Mouse (Mus musculus) right cerebral cortex, postnatal 36 days (tissue): ENCODE measurements around the gene Mindy4.
A peak's percentile ranks its signal among the peaks of the same experiment; 100 is the strongest.

Experiments
- DNase-seq, 2 experiments: peaks; one replicate each; pipeline ENCODE4 v3.0.0; 2022; ENCODE audit warnings: low spot score in 2 of 2, mixed read lengths in 1 of 2

The Mindy4 gene

GRCm38 (mm10) chr6:55310179-55310578, 107.0 kb downstream of the Mindy4 start:
- no peak for DNase-seq

- DNase-seq = no peak
Measured at GRCm38 (mm10) chr6:55311962-55312361, 108.8 kb downstream of the Mindy4 start.

DNA sequence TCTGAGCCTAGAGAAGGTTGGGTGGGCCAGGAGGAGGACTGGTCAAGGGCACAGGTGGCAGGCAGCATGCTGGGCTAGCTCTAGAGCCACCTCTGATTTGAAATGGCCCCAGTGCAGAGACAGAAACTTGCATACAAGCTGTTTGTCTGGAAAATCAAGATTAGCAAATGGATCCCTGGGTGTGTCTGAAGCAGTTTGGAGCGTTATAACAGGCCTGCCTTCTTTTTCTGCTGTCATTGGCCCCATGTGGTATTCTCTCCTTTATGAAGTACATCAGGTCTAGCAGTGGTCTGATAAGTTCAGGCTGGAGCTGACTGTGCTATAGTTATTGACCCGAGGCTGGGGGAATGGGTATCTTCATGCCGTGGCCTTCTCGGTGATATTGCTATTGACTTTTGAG, 110.7 kb downstream of the Mindy4 start:
- no peak for DNase-seq

DNA sequence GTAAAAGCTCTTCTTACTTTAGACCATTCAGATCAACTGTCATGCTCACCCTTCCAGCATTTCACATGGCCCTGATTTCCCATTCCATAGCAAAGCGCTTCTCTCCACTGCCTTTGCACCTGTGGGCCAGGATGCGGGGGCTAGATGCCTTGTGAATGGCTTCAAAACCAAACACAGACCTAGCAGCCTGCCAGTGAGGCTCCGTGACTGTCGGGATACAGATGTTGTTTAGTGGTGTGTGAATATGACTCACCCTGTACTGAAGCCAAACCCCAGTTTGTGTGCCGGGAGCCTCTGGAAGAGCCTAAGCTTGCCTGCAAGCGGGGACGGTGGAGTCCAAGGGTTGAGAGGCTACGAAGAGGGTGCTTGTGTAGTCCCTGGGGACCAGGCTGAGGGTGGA, 111.4 kb downstream of the Mindy4 start:
- DNase-seq = peak; percentile 48 to 63

DNA sequence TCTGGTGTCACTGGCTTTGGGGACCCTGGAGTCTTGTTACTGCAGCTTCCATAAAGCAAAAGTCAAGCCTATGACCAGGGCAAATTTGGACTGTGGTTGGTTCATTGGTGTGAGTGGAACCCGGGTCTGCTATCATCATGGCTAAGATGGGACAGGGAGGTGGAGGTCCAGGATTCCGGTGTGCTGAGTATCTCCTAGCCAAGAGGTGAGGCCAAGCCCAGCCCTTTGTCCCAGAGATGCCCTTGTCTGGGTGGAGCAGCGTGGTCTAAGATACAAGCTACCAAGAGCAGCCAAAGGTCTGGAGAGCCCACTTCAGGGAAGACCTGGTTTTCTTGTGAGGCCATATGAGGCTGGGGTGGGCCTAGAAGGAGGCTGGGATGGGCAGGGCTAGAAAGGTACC, 115.4 kb downstream of the Mindy4 start:
- DNase-seq = no peak

DNA sequence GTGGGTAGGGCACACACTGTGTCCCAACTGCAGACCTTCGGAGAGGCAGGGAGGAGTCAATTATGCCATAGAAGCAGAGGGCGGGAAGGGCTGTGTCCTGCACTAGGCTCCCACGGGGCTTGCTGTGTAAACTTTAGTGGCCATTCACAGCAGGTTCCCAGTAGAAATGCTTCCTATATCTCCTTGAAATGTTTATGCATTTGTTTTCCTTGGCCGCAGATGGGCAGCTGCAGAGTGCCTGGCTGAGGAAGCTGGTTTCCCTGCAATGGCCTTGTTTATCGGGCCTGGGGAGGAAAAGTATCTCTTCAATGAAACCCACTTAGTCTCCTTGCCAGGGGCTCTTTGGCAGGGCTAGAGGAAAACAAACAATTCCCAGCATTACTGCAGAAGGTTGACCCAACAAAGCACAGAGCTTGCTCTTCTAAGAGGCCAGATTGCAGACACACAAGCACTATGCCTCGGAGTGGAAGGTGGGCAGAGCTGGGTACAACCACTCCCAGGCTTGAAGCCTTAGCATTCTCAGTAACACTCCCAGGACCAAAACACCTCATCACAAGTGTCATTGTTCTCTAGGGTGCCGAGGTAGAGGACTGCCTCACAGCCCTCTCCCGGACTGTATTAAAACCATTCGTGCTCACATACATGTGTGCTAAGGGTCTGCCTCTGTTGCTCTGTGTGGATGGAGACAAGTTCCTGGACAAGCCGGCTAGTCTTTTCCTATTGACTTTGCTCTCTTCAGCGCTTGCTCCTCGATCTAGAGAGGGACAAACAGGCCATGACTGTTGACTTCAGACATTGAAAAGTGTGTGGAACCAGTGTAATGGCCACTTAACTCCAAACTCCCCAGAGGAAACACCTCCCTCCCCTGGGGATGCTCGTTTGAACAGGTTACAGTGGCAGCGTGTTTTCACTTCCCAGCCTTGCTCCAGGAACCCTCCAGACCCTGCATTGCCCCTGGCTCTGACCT, 116.7 kb downstream of the Mindy4 start:
- DNase-seq = no peak

- no peak for DNase-seq
Measured at GRCm38 (mm10) chr6:55320894-55321293, 117.7 kb downstream of the Mindy4 start.

GRCm38 (mm10) chr6:55321518-55321917, 118.3 kb downstream of the Mindy4 start:
- DNase-seq = no peak

GRCm38 (mm10) chr6:55322980-55323379, 119.8 kb downstream of the Mindy4 start:
- DNase-seq = no peak

GRCm38 (mm10) chr6:55323908-55324634, 120.9 kb downstream of the Mindy4 start:
- DNase-seq = no peak

DNA sequence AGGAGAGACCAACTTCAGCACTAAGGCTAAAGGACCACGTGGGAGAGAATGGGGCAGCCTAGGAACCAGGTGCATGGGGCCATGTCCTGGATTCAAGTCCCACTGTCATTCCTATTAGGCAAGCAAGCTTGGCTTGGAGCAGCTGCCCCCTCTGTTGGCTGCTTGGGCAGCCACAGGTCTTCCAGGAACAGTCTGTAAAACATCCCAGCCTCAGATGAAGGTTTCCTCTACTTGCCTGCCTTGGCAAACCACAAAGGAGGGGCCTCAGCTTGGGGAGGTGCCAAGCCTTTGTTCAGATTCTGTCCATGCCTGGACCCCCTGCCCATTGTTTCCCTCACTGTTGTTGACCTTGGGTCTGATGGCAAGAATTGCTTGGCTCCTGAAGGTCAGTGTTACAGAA, 121.6 kb downstream of the Mindy4 start:
- no peak for DNase-seq

DNA sequence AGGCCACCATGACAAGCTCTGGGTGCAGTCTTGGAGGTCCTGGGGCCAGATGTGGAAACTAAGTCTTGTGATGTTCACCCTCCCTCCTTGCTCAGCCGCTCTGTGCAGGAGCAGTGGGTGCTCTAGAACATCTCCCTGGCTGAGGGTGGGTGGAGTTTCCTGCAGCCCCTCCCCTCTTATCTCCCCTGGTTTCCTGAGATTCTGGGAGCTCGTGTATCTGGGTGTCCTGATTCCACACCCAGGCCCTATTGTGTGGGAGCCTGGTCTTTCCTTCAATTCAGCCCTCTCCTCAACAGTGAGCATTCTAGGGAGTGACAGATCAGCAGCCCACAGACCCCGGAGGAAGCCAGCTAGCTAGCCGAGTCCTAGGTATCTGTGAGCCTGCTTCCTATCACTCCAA, 123.1 kb downstream of the Mindy4 start:
- DNase-seq = no peak

DNA sequence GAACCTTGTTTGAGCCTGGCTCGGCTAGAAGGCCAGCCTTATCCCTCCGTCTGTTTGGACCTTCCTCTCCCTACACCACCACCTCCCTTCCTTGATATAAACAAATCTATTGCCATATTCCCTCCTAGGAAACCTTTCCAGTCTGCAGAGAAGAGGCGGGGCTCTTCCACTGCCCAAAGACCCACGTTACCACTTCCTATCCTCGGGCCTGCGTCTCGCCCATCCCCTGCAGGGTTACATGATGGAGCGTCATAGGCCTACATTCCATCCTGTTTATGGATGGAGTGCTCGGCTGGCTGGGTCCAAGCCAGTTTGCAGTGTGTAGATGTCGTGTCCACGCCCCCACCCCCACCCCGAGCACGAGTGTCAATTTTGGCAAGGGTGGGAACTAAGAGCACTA, 124.1 kb downstream of the Mindy4 start:
- DNase-seq = no peak

- DNase-seq = no peak
Measured at GRCm38 (mm10) chr6:55328179-55328578, 125.0 kb downstream of the Mindy4 start.

GRCm38 (mm10) chr6:55331315-55331714, 128.1 kb downstream of the Mindy4 start:
- no peak for DNase-seq

GRCm38 (mm10) chr6:55332100-55332772, 129.1 kb downstream of the Mindy4 start:
- DNase-seq = no peak

- DNase-seq = no peak
Measured at GRCm38 (mm10) chr6:55332773-55333109, 129.6 kb downstream of the Mindy4 start.

DNA sequence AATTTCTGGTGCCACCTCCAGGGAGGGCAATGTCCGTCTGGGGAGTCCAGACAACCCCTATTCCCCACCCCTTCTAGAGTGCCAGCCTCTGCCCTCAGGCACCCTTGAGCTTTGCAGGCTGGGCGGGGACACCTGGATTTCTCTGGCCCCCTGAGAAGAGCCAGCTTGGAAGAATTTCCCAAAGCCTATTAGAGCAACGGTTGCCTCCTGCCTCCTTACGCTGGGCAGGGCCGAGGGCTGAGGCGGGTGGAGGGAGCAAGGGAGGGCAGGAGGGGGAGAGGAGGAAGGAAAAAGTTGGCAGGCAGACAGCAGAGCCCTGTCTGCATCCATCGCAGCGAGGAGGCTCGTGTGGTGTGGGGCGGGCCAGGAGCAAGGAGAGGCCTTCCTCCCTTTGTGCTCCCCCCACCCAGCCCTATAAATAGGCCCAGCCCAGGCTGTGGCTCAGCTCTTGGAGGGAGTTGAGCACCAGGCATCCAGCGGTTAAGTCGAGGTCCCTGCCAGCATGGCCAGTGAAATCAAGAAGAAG, 132.9 kb downstream of the Mindy4 start, which contains the start of gene Aqp1:
Gene Aqp1, plus strand, starts transcription at position 444 of the 526 bp plus-strand sequence.
- no peak for DNase-seq

DNA sequence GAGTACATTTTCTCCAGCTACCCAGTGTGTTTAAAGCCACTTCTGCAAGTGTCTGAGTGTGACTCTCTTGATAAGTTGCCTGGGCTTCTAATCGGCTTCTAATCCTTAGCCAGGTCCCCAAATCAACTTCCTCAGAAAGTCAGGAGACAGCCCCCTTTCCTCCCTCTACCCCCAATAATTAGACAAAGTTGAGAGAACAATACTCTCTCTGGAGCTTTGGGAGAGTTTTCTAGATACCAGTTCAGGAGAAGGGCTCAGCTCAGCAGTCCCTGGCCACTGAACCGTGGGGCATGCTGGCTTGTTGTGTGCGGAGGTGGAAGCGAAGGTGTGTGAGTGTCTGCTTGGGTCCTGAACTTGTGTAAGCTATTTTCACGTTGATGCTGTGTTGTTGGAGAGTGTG, 134.1 kb downstream of the Mindy4 start:
- DNase-seq = no peak

DNA sequence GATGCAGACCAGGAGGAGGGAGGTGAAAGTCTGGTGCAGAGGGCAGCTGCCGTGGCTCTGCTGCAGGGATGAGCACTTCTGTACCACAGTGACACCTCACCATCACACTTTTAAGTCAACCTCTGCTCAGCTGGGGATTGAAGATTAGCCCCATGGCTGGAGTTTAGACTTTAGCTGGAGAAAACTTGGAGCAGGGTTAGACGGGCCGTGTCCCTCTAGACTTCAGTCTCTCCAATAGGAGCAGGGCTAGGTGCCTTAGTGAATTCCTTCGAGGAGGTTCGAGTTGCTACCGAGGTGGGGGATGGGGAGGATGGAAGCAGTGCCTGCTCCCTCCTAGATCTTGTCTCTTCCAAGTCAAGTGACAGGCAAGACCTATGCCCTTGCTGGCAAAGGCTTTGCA, 134.9 kb downstream of the Mindy4 start:
- DNase-seq = no peak

GRCm38 (mm10) chr6:55338934-55339825, 136.0 kb downstream of the Mindy4 start:
- DNase-seq = no peak
